Mouse (Mus musculus): ENCODE results near the gene Rbm18.

GRCm38 (mm10) chr2:36159336-36159735 is 22.8 kb upstream of the Rbm18 start:
- TF ChIP-seq EP300 (optimal IDR thresholded peaks at IDR 0.05) (no peak), CTCF (IDR thresholded peaks at IDR 0.05; ENCODE audit: low read depth) (no peak)
